Mouse (Mus musculus) heart, adult 18-20 months (tissue): ENCODE results near the gene Zfp740. TPM values are rescaled to one million over a fixed set of nuclear protein-coding genes. Genes with fewer than 3 reads are reported as not detected.
"Not testable (repeated sequence)": the region's sequence is repeated elsewhere in the genome, so short reads cannot be mapped to it uniquely, and the experiment has no call there.

Experiments
- DNase-seq, 2 experiments: peaks; one replicate each; pipeline ENCODE4 v3.0.0; 2021 to 2022; ENCODE audit warnings: mixed read lengths in 1 of 2
- total RNA-seq, 2 experiments: library from RNA; stranded (reverse); gene quantifications; 2 replicates each; pipeline ENCODE4 v1.2.3; 2021

Gene Zfp740
- total RNA-seq, 2 experiments from 2014 or later, result 30.6 to 31.5 TPM

DNA sequence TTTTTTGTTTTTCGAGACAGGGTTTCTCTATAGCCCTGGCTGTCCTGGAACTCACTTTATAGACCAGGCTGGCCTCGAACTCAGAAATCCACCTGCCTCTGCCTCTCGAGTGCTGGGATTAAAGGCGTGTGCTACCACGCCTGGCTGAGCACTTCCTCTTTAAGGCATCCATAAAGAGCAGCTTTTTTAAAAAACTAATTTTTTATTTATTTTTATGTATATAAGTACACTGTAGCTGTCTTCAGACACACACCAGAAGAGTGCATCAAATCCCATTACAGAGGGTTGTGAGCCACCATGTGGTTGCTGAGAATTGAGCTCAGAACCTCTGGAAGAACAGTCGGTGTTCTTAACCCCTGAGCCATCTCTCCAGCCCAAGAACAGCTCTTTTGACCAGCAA lies 22.6 kb downstream of the Zfp740 start:
- DNase-seq, result not testable (repeated sequence)

DNA sequence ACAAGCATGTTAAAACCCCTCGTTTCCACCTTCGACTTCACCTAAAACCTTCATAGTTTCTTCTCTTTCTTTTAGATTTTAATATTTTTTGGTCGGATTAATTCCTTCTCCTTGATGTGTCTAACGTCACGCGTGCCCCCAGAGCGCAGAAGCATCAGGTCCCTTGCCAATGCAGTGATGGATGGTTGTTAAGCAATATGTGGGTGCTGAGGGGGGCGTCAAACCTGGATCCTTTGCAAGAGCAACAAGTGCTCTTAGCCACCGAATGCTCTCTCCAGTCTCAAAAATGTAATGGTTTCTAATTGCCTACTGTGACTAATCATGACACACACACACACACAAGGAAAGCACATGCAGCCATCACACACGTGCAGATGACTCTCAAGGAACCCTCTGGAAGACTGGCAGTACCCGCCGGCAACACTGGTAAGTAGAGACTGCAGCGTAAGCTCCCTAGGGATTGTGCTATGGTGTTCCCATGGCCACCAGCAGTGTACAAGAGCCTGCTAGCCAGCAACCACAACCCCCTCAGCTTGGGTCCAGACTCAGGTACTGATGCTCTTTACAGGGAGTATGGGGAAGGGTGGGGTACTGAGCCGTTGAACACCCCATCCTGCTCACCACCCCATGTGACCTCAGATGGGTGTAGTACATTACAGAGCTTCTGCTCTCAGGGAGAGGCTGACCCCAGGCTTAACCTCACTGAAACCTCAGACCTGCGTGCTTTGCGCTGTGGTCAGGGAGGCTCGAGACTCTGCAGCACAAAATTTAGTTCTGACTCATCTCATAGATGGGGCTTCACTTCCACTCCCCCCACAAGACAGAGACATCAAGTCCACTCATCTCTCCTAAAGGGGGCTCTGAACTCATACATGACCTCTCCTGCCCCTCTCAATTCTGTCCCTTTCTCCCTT lies 27.6 kb downstream of the Zfp740 start:
- DNase-seq, result no peak

DNA sequence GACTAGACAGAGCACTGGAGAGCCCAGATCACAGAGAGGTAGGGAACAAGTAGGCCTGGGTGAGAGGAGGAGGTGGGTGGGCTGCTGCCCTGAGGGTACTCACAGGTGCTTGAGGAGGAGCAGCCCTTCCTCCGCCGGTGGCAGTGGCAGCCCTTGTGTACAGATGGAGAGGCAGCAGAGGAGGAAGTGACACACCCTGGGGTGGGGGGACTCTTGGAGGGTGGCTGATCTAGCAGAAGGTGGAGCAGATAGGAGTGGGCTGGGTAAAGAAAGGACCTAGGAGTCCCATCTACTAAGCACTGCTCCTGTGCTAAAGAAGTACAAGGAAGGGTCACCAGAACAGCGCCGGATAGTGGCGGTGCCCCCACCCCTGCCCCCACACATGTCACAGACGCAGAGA lies 28.7 kb downstream of the Zfp740 start, which contains the start of gene Itgb7:
Itgb7 (minus strand) TSS at position 197 of the 400 bp plus-strand sequence.
- DNase-seq, result peak in 1 of 2 experiments; percentile 48

DNA sequence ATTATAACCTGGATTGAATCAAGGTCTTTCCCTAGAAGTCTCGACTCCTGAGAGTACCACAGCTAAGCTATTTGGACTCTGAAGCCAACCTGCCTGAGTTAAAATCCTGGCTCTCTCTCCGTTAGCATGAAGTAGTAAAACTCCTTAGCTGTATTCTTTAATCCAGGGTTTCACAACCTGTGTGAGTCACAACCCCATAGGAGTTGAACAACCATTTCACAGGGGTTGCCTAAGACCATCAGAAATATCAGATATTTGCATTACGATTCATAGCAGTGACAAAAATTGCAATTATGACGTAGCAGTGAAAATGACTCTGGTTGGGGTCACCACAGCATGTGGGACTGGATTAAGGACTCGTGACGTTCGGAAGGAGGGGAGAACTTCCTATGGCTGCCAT lies 29.7 kb downstream of the Zfp740 start:
- no peak for DNase-seq

DNA sequence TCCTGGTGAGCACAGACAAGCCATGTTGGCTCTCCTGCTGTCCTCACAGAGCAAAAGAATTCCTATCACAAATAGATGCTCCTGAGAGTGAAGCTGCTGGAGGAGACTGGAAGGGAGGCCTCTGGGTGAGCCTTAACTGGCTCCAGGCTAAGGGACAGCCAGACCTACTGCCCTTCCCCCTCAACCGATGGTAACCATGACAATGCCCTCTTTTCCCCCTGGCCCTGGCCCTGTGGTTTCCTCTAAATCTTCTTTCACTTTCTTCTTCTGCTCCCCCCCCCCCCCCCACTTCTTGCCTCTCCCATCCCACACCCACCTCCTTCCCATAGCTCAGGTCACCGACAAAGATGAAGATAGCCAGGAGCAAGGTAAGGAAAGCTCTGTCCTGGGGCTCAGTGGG lies 30.8 kb downstream of the Zfp740 start:
- DNase-seq, result peak in 1 of 2 experiments; percentile 49

DNA sequence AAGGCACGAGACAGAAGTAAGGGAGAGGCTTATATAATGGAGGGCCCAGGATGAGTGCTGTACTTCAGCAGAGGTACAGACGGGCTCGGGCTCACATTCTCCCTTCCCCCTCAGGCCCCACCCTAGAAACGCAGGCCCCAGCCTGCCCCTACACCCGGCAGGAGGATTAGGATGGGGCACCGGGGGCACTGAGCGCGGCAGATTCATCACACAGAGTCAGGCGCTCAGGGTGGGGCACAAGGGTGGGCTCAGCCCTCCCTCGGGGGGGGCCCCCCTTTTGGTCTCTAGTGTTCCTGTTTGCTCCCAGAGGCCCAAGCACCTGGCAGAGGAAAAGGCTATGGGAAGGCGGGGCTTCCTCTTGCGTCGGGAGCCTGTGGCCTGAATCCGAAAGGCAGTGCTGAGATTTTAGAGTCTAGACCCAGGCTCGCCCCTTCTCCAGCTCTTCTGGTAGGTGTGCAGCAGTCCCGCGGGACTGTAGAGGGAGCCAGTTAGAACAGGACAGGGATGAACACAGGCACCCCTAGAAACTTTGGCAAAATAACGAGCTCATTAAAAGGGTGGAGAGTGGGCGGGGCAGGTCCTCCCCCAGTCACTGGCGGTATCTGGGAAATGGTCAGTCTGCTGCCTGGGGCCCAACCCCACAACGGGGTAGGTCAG lies 32.5 kb downstream of the Zfp740 start:
- peak in 1 of 2 experiments; percentile 70 for DNase-seq

DNA sequence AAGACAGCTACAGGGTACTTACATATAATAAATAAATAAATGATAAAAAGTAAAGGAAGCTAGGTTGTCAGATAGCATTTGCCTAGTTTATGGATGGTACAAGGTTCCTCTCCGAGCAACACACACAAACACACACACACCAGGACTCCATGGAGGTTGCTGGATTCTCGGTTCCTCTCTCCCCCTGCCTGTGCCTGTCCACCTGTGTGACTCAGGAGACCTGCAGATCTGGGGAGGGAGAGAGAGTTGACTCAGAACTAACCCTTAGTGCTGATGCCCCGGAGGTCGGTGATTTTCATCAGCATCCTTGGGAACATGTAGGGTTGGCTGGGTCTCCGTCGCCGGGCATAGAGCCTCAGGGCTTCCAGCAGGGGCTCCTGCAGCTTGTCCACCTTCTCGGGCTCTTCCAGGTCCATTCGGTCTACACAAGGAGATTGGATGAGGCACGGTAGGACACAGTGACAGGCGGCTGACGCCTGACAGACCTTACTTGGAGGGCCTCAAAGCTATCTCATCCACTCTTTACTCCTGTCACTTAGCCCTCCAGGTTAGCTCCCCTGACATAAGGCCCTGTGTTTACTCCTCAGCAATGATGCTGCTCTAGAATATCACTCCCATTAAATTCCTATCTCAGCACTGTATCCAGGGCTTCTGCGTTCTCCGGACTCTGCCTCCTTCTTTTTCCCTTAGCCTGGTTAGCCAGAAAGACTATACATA lies 35.7 kb downstream of the Zfp740 start:
- no peak for DNase-seq

DNA sequence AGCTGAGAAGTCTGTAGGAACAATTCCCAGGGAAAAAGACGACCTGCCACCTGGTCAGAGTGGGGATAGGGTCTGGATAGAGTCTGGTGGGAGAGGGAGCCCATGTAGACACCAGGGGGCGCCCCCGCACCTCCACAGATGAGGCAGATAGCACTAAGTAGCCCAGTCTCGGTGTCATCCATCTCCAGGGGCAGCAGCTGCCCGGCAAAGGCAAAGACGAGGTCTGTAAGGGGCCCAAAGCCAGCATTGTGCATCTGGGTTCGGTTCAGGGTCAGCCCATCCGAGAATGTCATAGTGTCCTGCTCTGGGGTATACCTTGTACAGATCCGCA lies 36.2 kb downstream of the Zfp740 start:
- peak; percentile 82 to 87 for DNase-seq

DNA sequence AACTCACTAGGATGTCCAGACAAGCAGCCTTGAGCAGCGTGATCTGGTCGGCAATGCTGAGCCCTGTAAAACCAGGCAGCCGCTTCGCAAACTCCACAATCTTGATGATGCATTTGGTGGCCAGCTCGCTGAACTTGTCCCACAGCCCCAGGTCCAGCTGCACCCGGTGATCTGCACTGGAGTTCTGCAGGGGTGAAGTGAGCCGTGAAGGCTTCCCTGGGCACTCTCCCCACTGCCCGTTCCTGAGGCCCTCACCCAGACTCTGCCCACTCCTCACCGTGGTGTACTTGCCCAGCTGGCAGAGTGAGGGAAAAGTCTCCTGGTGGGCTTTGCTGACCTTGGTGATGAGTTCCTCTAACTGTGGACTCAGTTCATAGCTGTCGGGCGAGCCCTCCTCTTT lies 36.8 kb downstream of the Zfp740 start:
- DNase-seq, result no peak

DNA sequence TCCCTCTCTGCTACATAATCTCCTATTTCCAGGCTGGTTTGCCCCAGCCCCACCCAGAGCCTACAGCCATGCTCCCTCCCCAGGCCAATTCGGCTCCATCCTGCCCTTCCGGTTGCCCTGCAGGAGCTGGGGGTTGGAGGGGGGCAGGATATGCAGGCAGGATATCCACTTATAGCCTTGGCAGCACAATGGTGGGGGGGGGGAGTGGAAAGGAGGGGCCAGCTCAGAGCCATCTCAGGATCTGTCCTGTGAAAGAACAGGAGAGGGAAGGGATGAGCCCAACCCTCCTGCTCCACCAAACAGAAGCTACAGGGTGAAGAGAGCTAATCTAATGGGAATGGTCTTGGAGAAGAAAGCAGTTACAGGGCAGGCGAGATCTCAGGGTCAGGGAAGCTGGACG lies 37.6 kb downstream of the Zfp740 start:
- peak; percentile 46 to 83 for DNase-seq

DNA sequence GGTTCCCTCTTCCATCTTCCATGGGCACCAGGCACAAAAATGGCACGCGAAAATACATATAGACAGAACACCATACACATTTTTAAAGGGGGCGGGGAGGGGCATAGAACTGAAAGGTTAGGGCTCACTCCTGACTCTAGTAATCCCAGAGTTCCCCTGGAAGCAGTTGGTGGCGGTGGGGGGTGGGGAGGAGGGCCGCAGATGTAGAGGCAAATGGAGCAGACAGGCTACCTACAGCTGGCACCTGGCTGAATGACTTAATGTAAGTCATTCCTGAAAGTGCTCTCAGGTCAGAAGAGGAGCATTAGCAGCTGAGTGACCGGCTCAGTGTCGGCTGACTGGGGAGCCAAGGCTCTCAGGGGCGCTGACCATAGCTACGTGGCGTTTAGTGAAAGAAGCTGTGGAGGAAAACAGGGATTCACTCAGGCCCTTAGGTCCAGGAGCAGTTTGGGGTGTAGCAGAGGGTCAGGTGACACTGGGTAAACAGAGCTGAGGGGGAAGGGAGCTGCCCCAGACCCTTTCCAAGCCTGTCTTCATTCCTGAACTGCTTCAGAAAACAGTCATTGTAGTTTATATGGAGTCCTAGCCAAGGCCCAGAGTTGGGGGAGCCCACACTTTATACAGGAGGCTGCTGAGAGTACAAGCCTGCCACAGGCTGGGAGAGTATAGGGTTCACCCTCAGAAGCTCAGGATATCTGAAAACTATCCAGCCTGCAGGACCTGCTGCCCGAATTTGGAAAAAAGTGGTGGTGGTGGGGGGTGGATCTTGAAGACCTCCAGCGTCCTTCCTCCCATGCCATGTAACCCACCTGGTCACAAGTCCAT lies 39.6 kb downstream of the Zfp740 start:
- DNase-seq, result no peak

DNA sequence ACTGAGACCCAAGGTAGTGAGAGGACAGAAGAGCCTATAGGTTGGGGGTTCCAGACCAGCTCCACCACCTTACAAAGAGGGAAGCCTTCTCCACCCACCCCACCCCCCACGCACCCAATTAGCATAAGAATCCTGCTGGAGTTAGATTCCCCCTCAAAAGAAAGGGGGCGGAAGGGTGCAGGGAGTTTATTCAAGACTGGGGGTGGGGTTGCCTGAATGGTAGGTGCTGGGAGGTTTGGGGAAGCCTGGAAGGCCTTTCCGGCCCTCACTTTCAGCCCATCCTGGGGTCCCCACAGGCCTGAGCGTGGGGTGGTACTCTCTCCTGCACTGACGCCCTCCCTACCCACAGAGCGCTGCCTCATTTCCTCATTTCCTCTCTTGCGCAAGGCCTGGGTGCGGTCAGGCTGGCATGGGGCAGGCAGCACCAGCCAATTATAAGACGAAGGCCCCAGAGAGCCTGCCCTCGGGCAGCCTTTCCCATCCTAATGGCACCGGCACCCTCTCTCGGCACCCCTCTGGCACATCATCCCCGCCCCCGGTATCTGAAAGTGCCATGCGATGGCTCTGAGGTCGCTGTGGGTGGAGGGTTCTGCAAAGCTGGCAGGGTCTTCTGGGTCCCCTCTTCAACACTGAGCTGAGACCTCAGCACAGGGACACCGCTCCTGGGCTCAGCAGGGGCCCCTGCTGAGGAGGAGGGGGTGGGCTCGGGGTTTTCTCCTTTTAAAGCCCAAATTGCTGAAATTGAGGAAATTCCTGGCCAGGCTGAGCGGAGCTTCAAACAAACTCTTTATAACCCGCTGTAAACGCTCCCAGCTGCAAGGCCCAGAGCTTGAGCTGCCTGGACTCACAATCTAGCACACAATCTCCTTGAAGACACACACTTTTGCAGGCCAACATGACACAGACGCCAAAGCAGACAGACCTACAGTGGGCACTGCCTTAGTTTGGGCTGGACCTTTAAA lies 40.5 kb downstream of the Zfp740 start:
- peak; percentile 77 to 89 for DNase-seq

DNA sequence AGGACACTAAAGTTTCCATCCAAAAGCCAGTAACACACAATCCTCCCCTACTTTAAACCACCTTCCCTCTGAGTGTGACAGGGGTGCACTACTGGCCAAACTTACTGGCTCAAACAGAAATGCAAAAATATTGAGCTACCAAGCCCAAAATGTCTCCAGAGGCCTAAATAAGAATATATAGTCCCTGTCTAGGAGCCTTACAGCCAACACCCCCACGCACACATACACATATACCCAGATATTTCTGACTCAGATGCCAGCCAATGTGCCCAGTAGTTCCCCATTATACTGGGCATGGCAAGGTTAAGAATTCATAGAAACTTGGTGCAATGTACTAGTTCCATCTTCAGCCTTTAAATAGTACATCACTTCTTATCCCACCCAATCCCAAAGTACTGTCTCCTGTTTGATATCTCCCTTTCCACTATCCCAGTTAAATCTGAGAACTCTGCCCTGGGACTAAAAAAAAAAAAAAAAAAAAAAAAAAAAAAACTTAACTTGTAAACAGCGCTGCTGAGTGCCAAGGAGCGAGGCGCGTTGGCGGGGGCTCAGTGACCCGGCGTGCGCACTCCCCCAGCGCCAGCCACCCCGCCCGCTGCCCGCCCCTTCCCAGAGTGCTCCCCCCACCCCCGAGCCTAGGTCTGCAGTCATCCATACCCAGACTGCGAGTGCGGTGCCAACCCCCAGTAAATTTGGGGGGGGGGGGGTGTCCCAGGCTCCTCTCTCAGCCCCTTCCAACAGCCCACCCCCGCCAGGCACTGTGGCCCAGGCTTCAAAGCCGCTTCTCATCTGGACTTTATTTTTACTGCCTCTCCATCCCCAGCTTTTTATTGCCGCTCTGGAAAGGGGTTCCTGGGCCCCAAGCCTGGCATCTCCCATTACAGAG lies 41.5 kb downstream of the Zfp740 start:
- DNase-seq, result peak in 1 of 2 experiments; percentile 51

DNA sequence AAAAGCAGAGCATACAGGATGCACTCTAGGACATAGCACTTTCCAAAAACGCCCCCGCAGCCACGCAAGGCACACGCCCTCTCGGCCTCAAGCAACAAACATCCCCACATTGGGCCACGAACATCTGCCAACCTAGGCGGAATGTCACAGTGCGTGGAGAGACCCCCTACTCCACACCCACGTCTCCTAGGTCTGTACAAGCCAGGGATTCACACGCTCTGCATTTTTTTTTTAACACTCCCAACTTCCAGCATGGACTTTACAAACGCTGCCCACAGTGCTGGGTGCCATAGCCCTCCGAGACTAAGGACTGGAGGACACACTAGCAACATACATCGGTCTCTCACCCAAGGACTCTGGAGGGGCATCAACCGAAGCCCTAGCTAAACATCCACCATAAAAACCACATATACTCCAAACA lies 42.4 kb downstream of the Zfp740 start:
- DNase-seq, result peak; percentile 60 to 75

DNA sequence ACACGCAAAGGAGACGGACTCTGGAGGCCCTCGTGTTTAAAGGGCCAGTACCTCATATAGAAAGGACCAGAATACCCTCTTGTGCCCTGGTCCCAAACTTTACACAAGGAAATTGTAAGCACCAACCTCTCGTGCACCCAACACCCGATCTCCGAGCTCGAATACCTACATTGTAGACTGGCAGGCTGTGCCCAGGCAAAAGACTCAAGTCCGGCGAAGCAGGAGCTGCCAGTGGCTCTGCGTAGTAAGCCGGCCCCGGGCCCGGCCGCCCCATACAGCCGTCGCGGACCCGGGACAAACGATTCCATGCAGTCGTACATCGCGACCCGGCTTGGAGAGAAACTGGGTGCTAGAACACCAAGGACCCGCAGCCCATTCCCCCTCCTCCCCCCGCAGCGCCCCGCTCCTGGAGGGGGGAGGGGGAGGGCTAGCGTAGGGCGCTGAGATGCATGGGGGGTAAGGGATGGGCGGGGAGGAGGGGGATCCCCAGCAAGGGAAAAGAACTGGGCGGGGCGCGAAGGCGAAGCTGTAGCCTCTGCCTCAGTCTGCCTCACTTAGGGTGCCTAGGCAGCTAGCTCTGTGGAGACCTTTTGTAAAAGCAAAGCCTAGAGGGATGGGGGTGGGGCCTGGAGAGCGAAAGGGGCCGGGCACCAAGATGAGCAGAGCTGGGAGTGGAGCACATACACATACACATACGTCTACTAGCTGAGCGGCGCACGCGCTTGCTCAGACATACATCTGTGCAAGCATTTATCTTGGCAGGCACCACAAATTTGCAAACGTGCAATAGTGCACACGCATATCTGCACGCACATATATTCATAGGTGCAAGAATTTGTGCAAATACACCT lies 43.1 kb downstream of the Zfp740 start:
- peak; percentile 85 to 90 for DNase-seq

DNA sequence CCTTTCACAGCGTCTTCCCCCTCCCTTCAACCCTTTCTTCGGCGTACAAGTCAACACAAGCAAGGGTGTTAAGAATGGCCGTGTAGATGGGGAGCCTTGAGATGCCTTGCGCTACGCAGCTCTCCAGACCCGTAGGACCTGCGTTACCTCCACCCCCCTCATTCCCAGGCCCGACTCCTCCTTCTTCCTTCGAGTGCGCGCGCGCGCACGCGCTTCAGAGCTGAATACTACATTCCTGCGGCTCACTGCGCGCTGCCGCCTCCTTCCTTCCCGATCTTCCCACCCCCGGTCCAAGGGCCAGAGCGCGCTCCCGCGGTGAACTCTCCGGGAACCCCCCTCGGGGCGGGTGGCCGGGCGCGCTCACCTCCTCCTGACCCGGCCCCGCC lies 43.8 kb downstream of the Zfp740 start:
- peak; percentile 96 to 99 for DNase-seq

DNA sequence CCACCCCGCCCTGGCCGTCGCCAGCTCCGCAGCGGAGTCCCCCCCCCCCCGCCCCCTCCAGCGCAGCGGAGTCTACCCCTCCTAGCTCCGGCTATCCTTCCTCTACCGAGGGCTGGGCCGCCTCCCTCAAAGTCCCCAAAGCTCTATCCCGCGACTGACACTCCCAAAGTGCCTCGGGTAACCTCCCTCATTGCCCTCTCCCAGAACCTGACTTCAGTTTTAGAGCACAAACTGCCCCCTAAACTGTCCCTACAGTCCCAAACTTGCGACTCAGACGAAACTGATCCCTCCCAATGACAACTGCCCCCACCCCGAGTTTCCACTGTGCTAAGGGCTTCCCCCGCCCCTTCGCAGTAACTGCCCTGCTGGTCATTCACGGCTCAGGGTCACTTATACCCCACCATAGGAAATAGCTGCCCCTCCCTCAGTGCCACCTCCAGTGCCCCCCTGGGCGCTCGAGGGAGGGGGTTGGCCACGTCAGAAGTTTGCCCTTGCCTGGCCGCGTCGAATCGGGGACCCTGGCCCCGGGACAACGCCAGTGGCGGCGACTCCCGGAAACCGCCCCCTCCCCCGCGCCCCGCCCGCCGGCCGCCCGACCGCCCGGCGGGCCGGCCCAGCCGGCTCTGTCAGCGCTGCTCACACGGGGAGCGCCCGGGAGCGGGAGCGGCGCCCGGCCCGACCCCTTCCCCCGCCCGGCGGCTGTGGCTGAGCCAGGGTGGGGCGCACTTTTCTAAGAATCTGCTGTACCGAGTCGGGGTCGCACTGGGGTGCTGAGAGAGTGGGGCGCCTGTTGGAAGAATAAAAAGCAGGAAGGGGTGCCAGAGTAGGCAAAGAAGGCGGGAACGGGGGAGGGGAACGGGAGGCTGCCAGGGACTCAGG lies 44.4 kb downstream of the Zfp740 start:
- DNase-seq, result peak; percentile 89 to 90
